Mouse (Mus musculus) induced T-regulatory cell, adult 2 months (primary cell): ENCODE measurements at regions not wholly inside any gene's neighbourhood (a gene's known extent, or its start where the extent isn't known, plus 50 kb on each side); places are given as distances from the start of the nearest gene placed in this dataset.
A peak's percentile ranks its signal among the peaks of the same experiment; 100 is the strongest.

Experiments used
- DNase-seq: peaks from one replicate; pipeline ENCODE4 v3.0.0-alpha.2; 2012; ENCODE audit warnings: low read depth

- DNase-seq: no peak
Observed at GRCm38 (mm10) chr15:25129572-25129971, 284.0 kb downstream of the Basp1 start.

GRCm38 (mm10) chr15:25120441-25120840, 293.1 kb downstream of the Basp1 start:
- DNase-seq: no peak

GRCm38 (mm10) chr15:25117980-25118379, 295.6 kb downstream of the Basp1 start:
- DNase-seq: peak; percentile 6

GRCm38 (mm10) chr15:25102727-25103126, 310.8 kb downstream of the Basp1 start:
- DNase-seq: no peak

- DNase-seq: no peak
Observed at GRCm38 (mm10) chr15:25093758-25094157, 319.8 kb downstream of the Basp1 start.

- DNase-seq: no peak
Observed at GRCm38 (mm10) chr15:25069701-25070100, 343.9 kb downstream of the Basp1 start.

GRCm38 (mm10) chr15:25059347-25059746, 354.2 kb downstream of the Basp1 start:
- DNase-seq: no peak

GRCm38 (mm10) chr15:25047875-25048274, 365.7 kb downstream of the Basp1 start:
- DNase-seq: peak; percentile 50

- no peak for DNase-seq
Observed at GRCm38 (mm10) chr15:25046514-25047138, 366.9 kb downstream of the Basp1 start.

GRCm38 (mm10) chr15:25036231-25036630, 377.3 kb downstream of the Basp1 start:
- DNase-seq: no peak

GRCm38 (mm10) chr15:25027865-25028264, 385.7 kb downstream of the Basp1 start:
- no peak for DNase-seq

- DNase-seq: no peak
Observed at GRCm38 (mm10) chr15:25026786-25027461, 386.6 kb downstream of the Basp1 start.

GRCm38 (mm10) chr15:25026351-25026750, 387.2 kb downstream of the Basp1 start:
- no peak for DNase-seq

GRCm38 (mm10) chr15:25020916-25021315, 392.6 kb downstream of the Basp1 start:
- no peak for DNase-seq

- DNase-seq: no peak
Observed at GRCm38 (mm10) chr15:25019352-25019941, 394.1 kb downstream of the Basp1 start.

GRCm38 (mm10) chr15:25018937-25019336, 394.6 kb downstream of the Basp1 start:
- no peak for DNase-seq

- no peak for DNase-seq
Observed at GRCm38 (mm10) chr15:25007720-25008119, 405.8 kb downstream of the Basp1 start.

- DNase-seq: no peak
Observed at GRCm38 (mm10) chr15:25000171-25000570, 413.4 kb downstream of the Basp1 start.

- DNase-seq: no peak
Observed at GRCm38 (mm10) chr15:24993325-24993673, 420.3 kb downstream of the Basp1 start.

- no peak for DNase-seq
Observed at GRCm38 (mm10) chr15:24992665-24993324, 420.8 kb downstream of the Basp1 start.

GRCm38 (mm10) chr15:24990082-24990786, 423.3 kb downstream of the Basp1 start:
- DNase-seq: no peak

- DNase-seq: no peak
Observed at GRCm38 (mm10) chr15:24980841-24981240, 432.7 kb downstream of the Basp1 start.
